ENCODE assay signal across 10 mouse cellular contexts in genomic region chr15:57162401-57163343, GRCm38 (mm10).
A peak's percentile ranks its signal among the peaks of the same experiment; 100 is the strongest.
DNase-seq lines count a peak whose midpoint lies in the region; ATAC-seq and TF ChIP-seq lines count a peak whose summit lies in the region.
"Had no signal": no experiment of that assay in that cellular context is flagged by ENCODE, and none has a peak within 500 bp of the region (broad histone marks: within the 10 kb centered on the region; RNA-seq: fewer than 3 reads in every experiment).

No protein-coding gene starts in this region.

- H3K9me3 ChIP-seq in heart, embryonic 13.5 days = no peaks in the 10 kb centered on the region
- H3K9me3 ChIP-seq in embryonic facial prominence, embryonic 12.5 days = no peaks in the 10 kb centered on the region
- no peaks in the 10 kb centered on the region for H3K9me3 ChIP-seq in hindbrain, postnatal 0 days (ENCODE audit: low read length)
- H3K9me3 ChIP-seq in neural tube, embryonic 13.5 days = no peaks in the 10 kb centered on the region

- H3K4me2 ChIP-seq in heart, embryonic 13.5 days = no peak overlapping the region
- H3K4me2 ChIP-seq in embryonic facial prominence, embryonic 12.5 days (replicated peaks) = no peak overlapping the region
- peak overlapping the region; percentile 8; the same call in 1 of the 2 replicates for H3K4me2 ChIP-seq in hindbrain, postnatal 0 days (ENCODE audit: low read depth, low read length)
- H3K4me2 ChIP-seq in neural tube, embryonic 13.5 days = no peak overlapping the region
- H3K4me2 ChIP-seq: heart, embryonic 11.5 days had no signal

- no peak overlapping the region for H3K4me3 ChIP-seq in heart, embryonic 13.5 days
- H3K4me3 ChIP-seq in embryonic facial prominence, embryonic 12.5 days = no peak overlapping the region
- no peak overlapping the region for H3K4me3 ChIP-seq in hindbrain, postnatal 0 days (ENCODE audit: low read length)
- no peak overlapping the region for H3K4me3 ChIP-seq in neural tube, embryonic 13.5 days

- no peak for ATAC-seq in heart, embryonic 13.5 days (ENCODE audit: extremely low read depth, insufficient number of reproducible peaks, low FRiP score, low TSS enrichment)
- ATAC-seq in embryonic facial prominence, embryonic 12.5 days (ENCODE audit: insufficient number of reproducible peaks, insufficient read depth, low FRiP score, low TSS enrichment) = peak; percentile 52; the same call in 1 of the 2 replicates
- peak; percentile 88 for ATAC-seq in hindbrain, postnatal 0 days
- peak; percentile 71 for ATAC-seq in neural tube, embryonic 13.5 days (ENCODE audit: low read depth)

- H3K27ac ChIP-seq in heart, embryonic 13.5 days (replicated peaks) = 0 out of 2 replicates have a peak overlapping the region, but pooled peaks have one; percentile 21
- H3K27ac ChIP-seq in embryonic facial prominence, embryonic 12.5 days = peak overlapping the region; percentile 46; the same call in 1 of the 2 replicates
- peak overlapping the region; percentile 28; the same call in 1 of the 2 replicates for H3K27ac ChIP-seq in hindbrain, postnatal 0 days
- peak overlapping the region; percentile 59; the same call in 1 of the 2 replicates for H3K27ac ChIP-seq in neural tube, embryonic 13.5 days (replicated peaks)
- H3K27ac ChIP-seq: macrophage had no signal

- WGBS in heart, embryonic 13.5 days = 57% methylated on average over 12 of the region's 12 CpGs
- WGBS in embryonic facial prominence, embryonic 12.5 days = 21% methylated on average over 12 of the region's 12 CpGs
- WGBS in hindbrain, postnatal 0 days = 27% methylated on average over 12 of the region's 12 CpGs
- WGBS in neural tube, embryonic 13.5 days = 34% methylated on average over 12 of the region's 12 CpGs

- intact Hi-C loops in gastrocnemius, postnatal 36 days (cut with DNase I) = no loop called here

- no peak for DNase-seq in heart, adult 18-20 months
- peak; percentile 63 for DNase-seq in hindbrain, postnatal 0 days (ENCODE audit: low spot score)
- no peak for DNase-seq in gastrocnemius, postnatal 36 days
- no peak for DNase-seq in gastrocnemius, postnatal 4 days (ENCODE audit: low spot score in 2 of 2)
- DNase-seq in thymus, postnatal 4 days = no peak

- no peak overlapping the region for H3K9ac ChIP-seq in heart, embryonic 13.5 days
- no peak overlapping the region for H3K9ac ChIP-seq in embryonic facial prominence, embryonic 12.5 days
- no peak overlapping the region for H3K9ac ChIP-seq in hindbrain, postnatal 0 days (replicated peaks; ENCODE audit: low read length)
- H3K9ac ChIP-seq in neural tube, embryonic 13.5 days = no peak overlapping the region

- H3K4me1 ChIP-seq in heart, embryonic 13.5 days = no peaks in the 10 kb centered on the region
- no peaks in the 10 kb centered on the region for H3K4me1 ChIP-seq in embryonic facial prominence, embryonic 12.5 days
- 0 out of 2 replicates have a peak, but pooled peaks cover 3% of the 10 kb centered on the region for H3K4me1 ChIP-seq in hindbrain, postnatal 0 days (ENCODE audit: insufficient read depth, low read length)
- H3K4me1 ChIP-seq in neural tube, embryonic 13.5 days (replicated peaks) = peaks cover 9% of the 10 kb centered on the region

- H3K36me3 ChIP-seq in heart, embryonic 13.5 days = no peaks in the 10 kb centered on the region
- H3K36me3 ChIP-seq in embryonic facial prominence, embryonic 12.5 days = no peaks in the 10 kb centered on the region
- no peaks in the 10 kb centered on the region for H3K36me3 ChIP-seq in hindbrain, postnatal 0 days (ENCODE audit: insufficient read depth, low read length)
- no peaks in the 10 kb centered on the region for H3K36me3 ChIP-seq in neural tube, embryonic 13.5 days

- TF ChIP-seq CTCF in hindbrain, postnatal 0 days (IDR thresholded peaks at IDR 0.05; ENCODE audit: low read depth) = no peak

- H3K27me3 ChIP-seq in heart, embryonic 13.5 days (replicated peaks) = no peaks in the 10 kb centered on the region
- no peaks in the 10 kb centered on the region for H3K27me3 ChIP-seq in embryonic facial prominence, embryonic 12.5 days
- H3K27me3 ChIP-seq in hindbrain, postnatal 0 days (ENCODE audit: insufficient read depth, low read length) = no peaks in the 10 kb centered on the region
- H3K27me3 ChIP-seq in neural tube, embryonic 13.5 days = no peaks in the 10 kb centered on the region
